Mouse (Mus musculus) spleen, adult 2 months (tissue): ENCODE results near the gene Gm49673.
"Not testable (repeated sequence)": the region's sequence is repeated elsewhere in the genome, so short reads cannot be mapped to it uniquely, and the experiment has no call there.

Source experiments
- CTCF ChIP-seq: fragments of 200-500 bp; IDR thresholded peaks from 2 replicates; pipeline ENCODE4 v1.5.1; 2011; ENCODE audit warnings: mild to moderate bottlenecking, inconsistent platforms; ENCODE audit not compliant: insufficient read depth, insufficient read length, insufficient replicate concordance; ENCODE audit errors: extremely low read depth
- POLR2A ChIP-seq: fragments of 200-500 bp; IDR thresholded peaks from 2 replicates; pipeline ENCODE4 v1.6.1; 2011; ENCODE audit warnings: low read depth, low read length, inconsistent platforms

DNA sequence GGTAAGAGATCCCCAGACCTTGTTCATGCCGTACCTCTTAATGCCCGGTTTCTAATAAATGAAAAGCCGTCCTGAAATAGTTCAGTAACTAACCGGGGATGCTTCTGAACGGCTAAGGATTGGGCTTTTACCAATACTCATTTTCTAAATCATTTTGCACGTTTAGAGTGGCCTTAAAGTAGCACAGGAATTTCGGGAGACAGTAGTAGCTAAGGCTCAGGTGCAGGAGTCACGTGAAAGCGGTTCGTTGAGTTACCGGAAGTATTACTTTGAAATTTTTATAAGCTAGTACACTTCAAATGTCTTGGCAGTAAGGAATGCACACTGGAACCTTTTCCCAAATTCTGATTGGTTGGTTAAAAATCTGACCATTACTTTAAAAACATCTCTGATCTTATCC lies 18.4 kb upstream of the Gm49673 start:
- TF ChIP-seq CTCF, POLR2A: not testable (repeated sequence)
